ENCODE assay signal across 8 mouse cellular contexts in genomic region chr16:59617167-59617566, GRCm38 (mm10). TPM values are rescaled to one million over a fixed set of nuclear protein-coding genes. Genes with fewer than 3 reads are reported as not detected.
DNase-seq lines count a peak whose midpoint lies in the region; ATAC-seq and TF ChIP-seq lines count a peak whose summit lies in the region.

No protein-coding gene starts in this region.

- H3K27me3 ChIP-seq in limb, embryonic 14.5 days (ENCODE audit: control insufficient read depth, insufficient read depth, low read length): no peaks in the 10 kb centered on the region
- H3K27me3 ChIP-seq in limb, embryonic 10.5 days (ENCODE audit: low read depth, poor library complexity, severe bottlenecking): no peaks in the 10 kb centered on the region
- no peaks in the 10 kb centered on the region for H3K27me3 ChIP-seq in MEL (ENCODE audit: control insufficient read depth in 1 of 2, insufficient read depth in 2 of 2, low read length in 2 of 2)
- H3K27me3 ChIP-seq in hindbrain, embryonic 14.5 days (ENCODE audit: control insufficient read depth, insufficient read depth, low read length): no peaks in the 10 kb centered on the region
- no peaks in the 10 kb centered on the region for H3K27me3 ChIP-seq in neural tube, embryonic 15.5 days (replicated peaks)

- TF ChIP-seq CTCF in MEL (IDR thresholded peaks at IDR 0.05 in 2 of 3, conservative IDR thresholded peaks at IDR 0.05 in 1 of 3; ENCODE audit: control insufficient read depth in 1 of 3, insufficient read depth in 1 of 3, low read depth in 2 of 3, low read length in 3 of 3, poor library complexity in 1 of 3, severe bottlenecking in 1 of 3): peak; percentile 21 to 65 (median 29); a peak in 4 of 6 replicates

- H3K4me1 ChIP-seq in limb, embryonic 14.5 days (ENCODE audit: control insufficient read depth, insufficient read depth, low read length): no peaks in the 10 kb centered on the region
- no peaks in the 10 kb centered on the region for H3K4me1 ChIP-seq in limb, embryonic 10.5 days
- no peaks in the 10 kb centered on the region for H3K4me1 ChIP-seq in MEL (ENCODE audit: control insufficient read depth in 1 of 2, insufficient read depth in 2 of 2, low read length in 2 of 2)
- H3K4me1 ChIP-seq in hindbrain, embryonic 14.5 days (replicated peaks; ENCODE audit: control insufficient read depth, insufficient read depth, low read length): no peaks in the 10 kb centered on the region
- H3K4me1 ChIP-seq in neural tube, embryonic 15.5 days: no peaks in the 10 kb centered on the region

- no peak for ATAC-seq in limb, embryonic 14.5 days (ENCODE audit: low FRiP score, low read depth)
- peak; percentile 74; the same call in 1 of the 2 replicates for ATAC-seq in hindbrain, embryonic 14.5 days (ENCODE audit: low FRiP score)
- peak; percentile 69 for ATAC-seq in neural tube, embryonic 15.5 days (ENCODE audit: low FRiP score)

- no peak for TF ChIP-seq EP300 in MEL (IDR thresholded peaks at IDR 0.05; ENCODE audit: low read depth in 1 of 2, low read length in 2 of 2)

- H3K4me2 ChIP-seq in limb, embryonic 14.5 days (replicated peaks; ENCODE audit: low read depth, low read length, severe bottlenecking): no peak overlapping the region
- H3K4me2 ChIP-seq in hindbrain, embryonic 14.5 days (replicated peaks): no peak overlapping the region
- H3K4me2 ChIP-seq in neural tube, embryonic 15.5 days: no peak overlapping the region

- H3K27ac ChIP-seq in limb, embryonic 14.5 days (replicated peaks; ENCODE audit: low read depth, low read length): no peak overlapping the region
- H3K27ac ChIP-seq in limb, embryonic 10.5 days: no peak overlapping the region
- H3K27ac ChIP-seq in MEL (ENCODE audit: control insufficient read depth, low read depth, low read length): no peak overlapping the region
- no peak overlapping the region for H3K27ac ChIP-seq in hindbrain, embryonic 14.5 days
- no peak overlapping the region for H3K27ac ChIP-seq in neural tube, embryonic 15.5 days (replicated peaks)

- peak; percentile 40 for DNase-seq in limb, embryonic 14.5 days (ENCODE audit: low spot score)
- no peak for DNase-seq in limb, embryonic 10.5 days (ENCODE audit: low spot score)
- DNase-seq in MEL (ENCODE audit: low read depth, low spot score): peak; percentile 66
- peak; percentile 51 for DNase-seq in cerebellum, adult 9-10 months
- peak; percentile 80 for DNase-seq in hindbrain, embryonic 14.5 days (ENCODE audit: low spot score)
- DNase-seq in left cerebral cortex, postnatal 14 days (ENCODE audit: low spot score in 2 of 2): peak; percentile 55 to 61
- DNase-seq in yolk sac, embryonic 10.5 days (ENCODE audit: low spot score): no peak

- no peak overlapping the region for H3K9ac ChIP-seq in limb, embryonic 14.5 days (ENCODE audit: low read depth, low read length, severe bottlenecking)
- no peak overlapping the region for H3K9ac ChIP-seq in MEL (ENCODE audit: control insufficient read depth, low read depth, low read length, poor library complexity, severe bottlenecking)
- no peak overlapping the region for H3K9ac ChIP-seq in hindbrain, embryonic 14.5 days
- no peak overlapping the region for H3K9ac ChIP-seq in neural tube, embryonic 15.5 days (replicated peaks)

- no peak overlapping the region for H3K4me3 ChIP-seq in limb, embryonic 14.5 days (replicated peaks; ENCODE audit: low read length)
- no peak overlapping the region for H3K4me3 ChIP-seq in limb, embryonic 10.5 days
- H3K4me3 ChIP-seq in MEL (ENCODE audit: control insufficient read depth in 1 of 2, insufficient read depth in 1 of 2, low read depth in 2 of 2, low read length in 2 of 2): no peak overlapping the region
- H3K4me3 ChIP-seq in hindbrain, embryonic 14.5 days (replicated peaks; ENCODE audit: low read length): no peak overlapping the region
- no peak overlapping the region for H3K4me3 ChIP-seq in neural tube, embryonic 15.5 days (replicated peaks)

- H3K9me3 ChIP-seq in limb, embryonic 14.5 days (ENCODE audit: control insufficient read depth, low read length): no peaks in the 10 kb centered on the region
- no peaks in the 10 kb centered on the region for H3K9me3 ChIP-seq in limb, embryonic 10.5 days (replicated peaks)
- H3K9me3 ChIP-seq in MEL (replicated peaks; ENCODE audit: insufficient read depth, low read length): no peaks in the 10 kb centered on the region
- H3K9me3 ChIP-seq in hindbrain, embryonic 14.5 days (ENCODE audit: control insufficient read depth, low read length): no peaks in the 10 kb centered on the region
- H3K9me3 ChIP-seq in neural tube, embryonic 15.5 days (replicated peaks): no peaks in the 10 kb centered on the region

- intact Hi-C loops in left cerebral cortex, postnatal 14 days (cut with DNase I): loop anchor here (2.0 to 5.0 kb wide), 3 partner anchors 80 to 196 kb away; partner anchors contain the start of gene Riox2

- peak; percentile 70 for TF ChIP-seq RAD21 in MEL (IDR thresholded peaks at IDR 0.05; ENCODE audit: low read depth, low read length)

- WGBS in limb, embryonic 14.5 days: 32% methylated on average over 3 of the region's 3 CpGs
- 35% methylated on average over 3 of the region's 3 CpGs for WGBS in limb, embryonic 10.5 days
- WGBS in hindbrain, embryonic 14.5 days: 49% methylated on average over 3 of the region's 3 CpGs
- WGBS in neural tube, embryonic 15.5 days: 42% methylated on average over 3 of the region's 3 CpGs

- no peaks in the 10 kb centered on the region for H3K36me3 ChIP-seq in limb, embryonic 14.5 days (ENCODE audit: control insufficient read depth, insufficient read depth, low read length)
- no peaks in the 10 kb centered on the region for H3K36me3 ChIP-seq in limb, embryonic 10.5 days
- H3K36me3 ChIP-seq in MEL (ENCODE audit: control insufficient read depth in 1 of 2, insufficient read depth in 2 of 2, low read length in 2 of 2): no peaks in the 10 kb centered on the region
- H3K36me3 ChIP-seq in hindbrain, embryonic 14.5 days (replicated peaks; ENCODE audit: control insufficient read depth, insufficient read depth): no peaks in the 10 kb centered on the region; the same call in 1 of the 2 replicates
- no peaks in the 10 kb centered on the region for H3K36me3 ChIP-seq in neural tube, embryonic 15.5 days

- no peak for TF ChIP-seq POLR2A in limb, embryonic 14.5 days (IDR thresholded peaks at IDR 0.05; ENCODE audit: borderline replicate concordance, extremely low read depth, insufficient read depth, insufficient read length)
- TF ChIP-seq POLR2A in MEL (IDR thresholded peaks at IDR 0.05; ENCODE audit: control insufficient read depth in 1 of 2, insufficient read depth in 1 of 2, low read depth in 1 of 2, low read length in 2 of 2, poor library complexity in 1 of 2): no peak

- no peaks in the 10 kb centered on the region for H3K79me2 ChIP-seq in MEL (ENCODE audit: control insufficient read depth, insufficient read depth, low read length, poor library complexity)

TF ChIP-seq in MEL, 35 proteins besides CTCF, POLR2A, EP300 and RAD21:
- TF ChIP-seq MYC (IDR thresholded peaks at IDR 0.05; ENCODE audit: low read depth, low read length) (no peak), MAX (IDR thresholded peaks at IDR 0.05; ENCODE audit: low read length) (no peak), JUND (IDR thresholded peaks at IDR 0.05; ENCODE audit: low read depth, low read length) (no peak), GATA1 (IDR thresholded peaks at IDR 0.05; ENCODE audit: low read depth, low read length) (peak; percentile 38), SMC3 (IDR thresholded peaks at IDR 0.05; ENCODE audit: low read depth, low read length) (peak; percentile 72), POLR2AphosphoS2 (IDR thresholded peaks at IDR 0.05; ENCODE audit: low read length) (no peak), POLR2AphosphoS5 (IDR thresholded peaks at IDR 0.05; ENCODE audit: borderline replicate concordance, low read depth, low read length) (no peak), TBP (IDR thresholded peaks at IDR 0.05; ENCODE audit: low read depth, low read length) (no peak), USF1 (IDR thresholded peaks at IDR 0.05; ENCODE audit: low read depth, low read length) (no peak), ZC3H11A (IDR thresholded peaks at IDR 0.05; ENCODE audit: low read depth, low read length) (peak; percentile 62), HCFC1 (IDR thresholded peaks at IDR 0.05; ENCODE audit: low read depth, low read length) (no peak)

RNA-seq across cellular contexts. Expression of gene Crybg3, which starts 16.4 kb away (rescaled TPM):
- polyA plus RNA-seq in limb, embryonic 14.5 days (2012; rRNA removed): 15.3 and 16.6 TPM in 2 replicates
- 17.2 and 19.3 TPM in 2 replicates for polyA plus RNA-seq in limb, embryonic 14.5 days (2014; fragmentation: Nextera tagmentation; extraction: Ambion mirVana)
- polyA plus RNA-seq in limb, embryonic 10.5 days (2016; fragmentation: Nextera tagmentation; extraction: Ambion mirVana): 7.2 and 7.8 TPM in 2 replicates
- total RNA-seq in MEL (2012; rRNA removed): 0.59 and 0.73 TPM in 2 replicates
- polyA plus RNA-seq in MEL (2012; ENCODE audit: insufficient read depth in 1 of 2, insufficient read length in 2 of 2, low read depth in 1 of 2, low replicate concordance in 2 of 2, missing spikeins in 1 of 2): under 1 TPM in 1 of 2 experiments, not detected in 1; 0.63 TPM
- polyA plus RNA-seq in hindbrain, embryonic 14.5 days (2014; fragmentation: Nextera tagmentation; extraction: Ambion mirVana): 2.5 and 3.6 TPM in 2 replicates
- total RNA-seq in left cerebral cortex, postnatal 14 days (2021): 1 to 10 TPM; 4.0 to 5.6 TPM
- polyA plus RNA-seq in neural tube, embryonic 15.5 days (2015; fragmentation: Nextera tagmentation; extraction: Ambion mirVana): 1.8 and 2.8 TPM in 2 replicates

RNA-seq across cellular contexts. Expression of gene Arl6, which starts 22.0 kb away (rescaled TPM):
- polyA plus RNA-seq in limb, embryonic 14.5 days (2012; rRNA removed): 10.6 and 14.1 TPM in 2 replicates
- polyA plus RNA-seq in limb, embryonic 14.5 days (2014; fragmentation: Nextera tagmentation; extraction: Ambion mirVana): 27.1 and 27.7 TPM in 2 replicates
- 41.3 and 42.4 TPM in 2 replicates for polyA plus RNA-seq in limb, embryonic 10.5 days (2016; fragmentation: Nextera tagmentation; extraction: Ambion mirVana)
- not detected in 2 replicates for total RNA-seq in MEL (2012; rRNA removed)
- polyA plus RNA-seq in MEL (2012; ENCODE audit: insufficient read depth in 1 of 2, insufficient read length in 2 of 2, low read depth in 1 of 2, low replicate concordance in 2 of 2, missing spikeins in 1 of 2): not detected
- 55.1 and 61.5 TPM in 2 replicates for polyA plus RNA-seq in hindbrain, embryonic 14.5 days (2014; fragmentation: Nextera tagmentation; extraction: Ambion mirVana)
- total RNA-seq in left cerebral cortex, postnatal 14 days (2021): 10 to 100 TPM; 34.4 to 35.2 TPM
- 46.5 and 51.2 TPM in 2 replicates for polyA plus RNA-seq in neural tube, embryonic 15.5 days (2015; fragmentation: Nextera tagmentation; extraction: Ambion mirVana)

Comparison
In these comparisons a context has a peak if more than half of its experiments do, and no peak if none do; other contexts are left out.
1. DNase-seq: peak in limb, embryonic 14.5 days (single experiment), MEL (single experiment), cerebellum, adult 9-10 months (single experiment), hindbrain, embryonic 14.5 days (single experiment) and left cerebral cortex, postnatal 14 days (2 of 2); none in limb, embryonic 10.5 days (single experiment) and yolk sac, embryonic 10.5 days (single experiment).
2. RNA of gene Arl6, which starts 22.0 kb away (polyA plus RNA-seq): 55.1 to 61.5 TPM in hindbrain, embryonic 14.5 days, 46.5 to 51.2 TPM in neural tube, embryonic 15.5 days, 41.3 to 42.4 TPM in limb, embryonic 10.5 days and 10.6 to 27.7 TPM in limb, embryonic 14.5 days; not detected in MEL; every median in the first group is over 10 times any median in the second.